Mouse (Mus musculus): ENCODE measurements around the gene Fbxl19. TPM values are rescaled to one million over a fixed set of nuclear protein-coding genes. Genes with fewer than 3 reads are reported as not detected.
"Not testable (repeated sequence)": the region's sequence is repeated elsewhere in the genome, so short reads cannot be mapped to it uniquely, and the experiment has no call there.

The Fbxl19 gene
- polyA plus RNA-seq, 1 experiment from 2014 or later: 3.2 TPM

DNA sequence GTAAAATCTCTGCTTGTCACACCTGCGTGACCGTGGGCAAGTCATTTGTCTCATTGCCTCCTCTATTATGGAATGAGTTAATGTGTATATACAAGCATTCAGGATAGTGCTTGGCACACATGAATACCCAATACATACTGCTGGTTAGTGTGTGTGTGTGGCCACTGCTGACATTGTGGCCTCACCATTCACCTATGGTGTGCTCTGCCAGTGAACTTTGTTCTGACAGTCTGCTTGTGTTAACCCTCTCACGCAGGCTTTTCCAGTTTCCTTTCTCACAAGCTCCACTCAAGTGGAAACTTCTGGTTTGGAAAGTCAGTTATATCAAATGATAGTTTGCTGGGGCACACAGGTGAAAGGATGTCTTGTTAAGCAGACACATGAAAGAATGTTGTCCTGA, 33.3 kb upstream of the Fbxl19 start:
- H3K9me3 ChIP-seq: no peaks in the 10 kb centered on the region
- H3K27ac ChIP-seq: no peak overlapping the region
- peaks cover 3% of the 10 kb centered on the region; the same call in 1 of the 2 replicates for H3K36me3 ChIP-seq
- H3K4me2 ChIP-seq (replicated peaks): no peak overlapping the region
- no peaks in the 10 kb centered on the region for H3K27me3 ChIP-seq (replicated peaks)
- peaks cover 33% of the 10 kb centered on the region for H3K4me1 ChIP-seq (replicated peaks)
- 75% methylated on average over 3 of the region's 3 CpGs for WGBS
- H3K9ac ChIP-seq: no peak overlapping the region
- ATAC-seq: no peak
- no peak overlapping the region for H3K4me3 ChIP-seq (replicated peaks)

DNA sequence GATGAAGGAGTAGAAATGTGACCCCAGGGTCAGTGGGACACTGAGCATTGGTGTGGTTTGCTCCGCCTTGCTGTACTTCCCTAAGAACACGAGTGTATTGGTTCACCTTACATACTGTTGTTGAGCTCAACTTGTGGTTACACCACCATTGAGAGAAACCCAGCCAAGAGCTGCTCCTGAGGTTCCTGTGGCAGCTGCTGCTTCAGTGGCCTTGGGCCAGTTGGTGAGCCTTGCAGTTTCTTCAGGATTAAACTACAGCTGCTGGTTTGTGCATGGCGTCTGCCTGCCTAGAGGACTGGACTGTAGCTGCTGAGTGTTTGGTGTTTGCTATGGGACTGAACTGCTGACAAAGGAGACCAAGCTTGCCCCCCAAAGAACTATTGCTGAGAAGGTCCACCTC, 32.9 kb upstream of the Fbxl19 start:
- H3K27ac ChIP-seq: peak overlapping the region; percentile 91; the same call in 1 of the 2 replicates
- H3K9ac ChIP-seq: no peak overlapping the region
- H3K27me3 ChIP-seq (replicated peaks): no peaks in the 10 kb centered on the region
- H3K4me1 ChIP-seq (replicated peaks): peaks cover 33% of the 10 kb centered on the region
- no peak for ATAC-seq
- WGBS: 63% methylated on average over 3 of the region's 3 CpGs
- no peak overlapping the region for H3K4me3 ChIP-seq (replicated peaks)
- H3K9me3 ChIP-seq: no peaks in the 10 kb centered on the region
- no peak overlapping the region for H3K4me2 ChIP-seq (replicated peaks)
- no peaks in the 10 kb centered on the region for H3K36me3 ChIP-seq

DNA sequence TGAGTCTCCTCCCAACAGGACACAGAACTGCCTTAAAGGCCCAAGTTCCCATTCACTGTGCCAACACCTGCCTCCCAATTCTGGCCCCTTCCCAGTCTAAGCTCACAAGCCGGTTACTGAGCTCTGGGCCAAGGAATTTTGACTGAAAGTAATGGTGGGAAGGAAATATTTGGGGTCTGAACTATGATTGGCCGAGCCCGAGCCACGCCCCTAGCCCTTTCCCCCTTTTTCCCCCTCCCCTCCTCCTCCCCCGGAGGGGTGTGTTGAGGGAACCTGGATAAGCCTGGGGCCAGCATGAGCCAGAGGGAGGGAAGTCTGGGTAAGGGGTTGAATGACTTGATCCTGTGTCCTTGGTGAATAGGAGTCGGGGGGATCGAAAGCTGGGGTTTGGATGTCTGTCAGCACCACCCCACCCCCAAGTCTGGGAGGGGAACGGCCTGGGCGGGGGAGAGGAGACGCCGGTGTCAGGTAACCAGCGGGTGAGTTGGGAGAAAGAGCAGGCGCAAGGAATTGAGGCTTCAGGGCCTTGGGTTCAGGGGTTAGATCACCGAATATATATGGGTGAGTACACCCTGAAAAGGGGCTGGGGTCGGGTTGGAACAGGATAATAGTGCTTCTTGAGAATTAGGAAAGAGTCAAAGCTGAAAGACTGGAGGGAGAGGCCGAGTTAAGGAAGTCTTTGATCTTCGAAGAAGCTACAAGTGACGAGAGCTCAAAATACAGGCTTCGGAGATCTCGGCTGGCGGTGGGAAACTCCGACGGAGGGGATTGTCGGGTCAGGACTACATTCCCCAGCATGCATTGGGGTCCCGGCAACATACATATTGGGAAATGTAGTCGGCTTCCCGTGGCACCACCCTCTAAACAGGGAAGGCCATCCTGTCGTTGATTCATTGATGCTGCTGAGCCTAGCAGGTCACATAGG, 31.6 kb upstream of the Fbxl19 start, which contains the start of gene Ctf1:
Ctf1 (plus strand) TSS at position 276 of the 925 bp plus-strand sequence.
- peak within 1 kb of the TSS; percentile 36 for H3K4me3 ChIP-seq (replicated peaks)
- H3K9ac ChIP-seq: peak within 1 kb of the TSS; percentile 24
- H3K4me2 ChIP-seq (replicated peaks): peak within 1 kb of the TSS; percentile 69
- no peaks in the 10 kb centered on the region for H3K36me3 ChIP-seq
- ATAC-seq: peak; percentile 53
- H3K4me1 ChIP-seq (replicated peaks): peaks cover 30% of the 10 kb centered on the region
- H3K9me3 ChIP-seq: no peaks in the 10 kb centered on the region
- peak within 1 kb of the TSS; percentile 91 for H3K27ac ChIP-seq
- no peaks in the 10 kb centered on the region for H3K27me3 ChIP-seq (replicated peaks)
- 2% methylated on average over 28 of the region's 28 CpGs for WGBS

DNA sequence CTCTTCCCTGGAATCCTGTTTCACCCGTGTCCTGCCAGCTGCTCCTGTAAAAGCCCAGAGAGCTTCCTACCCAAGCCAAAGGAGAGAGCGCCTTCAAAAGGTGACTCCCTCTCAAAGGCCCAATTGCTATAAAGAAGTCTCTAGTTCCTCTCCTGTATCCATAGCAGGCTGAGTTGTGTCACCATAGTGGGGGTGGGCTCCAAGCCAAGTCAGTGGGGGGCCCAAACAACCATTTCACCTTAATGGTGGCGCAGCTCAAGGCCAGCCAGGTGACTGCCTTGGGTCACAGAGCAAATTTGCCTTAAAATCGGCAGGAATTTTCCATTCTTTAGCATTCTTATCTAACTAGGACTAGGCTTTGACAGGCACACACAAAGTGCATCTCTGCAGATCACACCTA, 29.5 kb upstream of the Fbxl19 start:
- Histone ChIP-seq H3K4me1 (replicated peaks) (peaks cover 23% of the 10 kb centered on the region), H3K27me3 (replicated peaks) (no peaks in the 10 kb centered on the region), H3K4me2 (replicated peaks) (no peak overlapping the region), H3K36me3 (no peaks in the 10 kb centered on the region), H3K9ac (no peak overlapping the region), H3K9me3 (no peaks in the 10 kb centered on the region), H3K4me3 (replicated peaks) (no peak overlapping the region), H3K27ac (no peak overlapping the region)
- 83% methylated on average over 4 of the region's 4 CpGs for WGBS
- ATAC-seq: no peak

DNA sequence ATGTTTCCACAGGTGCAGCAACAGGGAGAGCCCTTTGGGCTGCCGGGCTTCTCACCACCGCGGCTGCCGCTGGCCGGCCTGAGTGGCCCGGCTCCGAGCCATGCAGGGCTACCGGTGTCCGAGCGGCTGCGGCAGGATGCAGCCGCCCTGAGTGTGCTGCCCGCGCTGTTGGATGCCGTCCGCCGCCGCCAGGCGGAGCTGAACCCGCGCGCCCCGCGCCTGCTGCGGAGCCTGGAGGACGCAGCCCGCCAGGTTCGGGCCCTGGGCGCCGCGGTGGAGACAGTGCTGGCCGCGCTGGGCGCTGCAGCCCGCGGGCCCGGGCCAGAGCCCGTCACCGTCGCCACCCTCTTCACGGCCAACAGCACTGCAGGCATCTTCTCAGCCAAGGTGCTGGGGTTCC, 27.4 kb upstream of the Fbxl19 start:
- H3K36me3 ChIP-seq: no peaks in the 10 kb centered on the region
- peak overlapping the region; percentile 48 for H3K9ac ChIP-seq
- peak overlapping the region; percentile 36 for H3K4me3 ChIP-seq (replicated peaks)
- H3K4me2 ChIP-seq (replicated peaks): peak overlapping the region; percentile 82
- WGBS: 3% methylated on average over 39 of the region's 41 CpGs
- ATAC-seq: peak; percentile 46; the same call in 1 of the 2 replicates
- no peak overlapping the region for H3K27ac ChIP-seq
- peaks cover 15% of the 10 kb centered on the region for H3K4me1 ChIP-seq (replicated peaks)
- no peaks in the 10 kb centered on the region for H3K9me3 ChIP-seq
- no peaks in the 10 kb centered on the region for H3K27me3 ChIP-seq (replicated peaks)

DNA sequence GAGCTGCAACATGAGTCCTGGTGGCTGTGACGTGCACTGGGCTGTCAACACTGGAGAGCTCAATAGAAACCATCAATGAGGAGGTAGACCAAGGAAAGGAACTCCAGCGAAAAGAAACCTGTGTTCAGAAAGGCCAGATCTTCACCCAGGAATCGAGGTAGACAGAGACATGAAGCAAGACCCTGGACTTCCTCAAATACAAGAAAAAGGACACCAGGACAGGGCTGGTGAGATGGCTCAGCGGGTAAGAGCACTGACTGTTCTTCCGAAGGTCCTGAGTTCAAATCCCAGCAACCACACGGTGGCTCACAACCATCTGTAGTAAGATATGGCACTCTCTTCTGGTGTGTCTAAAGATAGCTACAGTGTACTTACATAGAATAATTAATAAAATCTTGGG, 26.0 kb upstream of the Fbxl19 start:
- H3K9me3 ChIP-seq: no peaks in the 10 kb centered on the region
- no peak for ATAC-seq
- no peaks in the 10 kb centered on the region for H3K36me3 ChIP-seq
- 88% methylated on average over 6 of the region's 6 CpGs for WGBS
- no peak overlapping the region for H3K27ac ChIP-seq
- no peak overlapping the region for H3K4me2 ChIP-seq (replicated peaks)
- no peaks in the 10 kb centered on the region for H3K27me3 ChIP-seq (replicated peaks)
- no peak overlapping the region for H3K9ac ChIP-seq
- peaks cover 6% of the 10 kb centered on the region for H3K4me1 ChIP-seq (replicated peaks)
- no peak overlapping the region for H3K4me3 ChIP-seq (replicated peaks)

DNA sequence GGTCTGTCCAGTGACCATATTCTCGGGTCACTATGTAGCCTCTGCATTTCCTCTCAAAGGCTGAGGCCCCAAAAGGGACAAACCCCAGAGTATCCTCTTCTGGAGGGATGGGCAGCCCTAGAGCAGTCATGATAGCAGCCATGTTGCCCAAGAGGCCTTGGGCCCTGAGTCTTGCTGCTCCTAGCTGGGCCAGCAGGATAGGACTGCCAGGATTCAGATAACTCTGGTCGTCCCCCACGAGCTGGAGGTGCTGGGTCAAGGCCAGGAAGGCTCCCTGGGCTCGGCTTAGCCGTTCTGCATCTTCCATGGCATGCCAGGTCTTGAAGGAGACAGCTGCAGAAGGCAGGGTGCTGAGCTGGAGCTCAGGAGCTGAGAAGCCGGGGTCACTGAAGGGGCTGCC, 25.1 kb upstream of the Fbxl19 start:
- H3K4me1 ChIP-seq (replicated peaks): peaks cover 6% of the 10 kb centered on the region
- H3K4me3 ChIP-seq (replicated peaks): no peak overlapping the region
- 87% methylated on average over 6 of the region's 6 CpGs for WGBS
- no peaks in the 10 kb centered on the region for H3K9me3 ChIP-seq
- H3K4me2 ChIP-seq (replicated peaks): no peak overlapping the region
- ATAC-seq: no peak
- no peaks in the 10 kb centered on the region for H3K27me3 ChIP-seq (replicated peaks)
- no peak overlapping the region for H3K27ac ChIP-seq
- H3K36me3 ChIP-seq: no peaks in the 10 kb centered on the region
- H3K9ac ChIP-seq: no peak overlapping the region

DNA sequence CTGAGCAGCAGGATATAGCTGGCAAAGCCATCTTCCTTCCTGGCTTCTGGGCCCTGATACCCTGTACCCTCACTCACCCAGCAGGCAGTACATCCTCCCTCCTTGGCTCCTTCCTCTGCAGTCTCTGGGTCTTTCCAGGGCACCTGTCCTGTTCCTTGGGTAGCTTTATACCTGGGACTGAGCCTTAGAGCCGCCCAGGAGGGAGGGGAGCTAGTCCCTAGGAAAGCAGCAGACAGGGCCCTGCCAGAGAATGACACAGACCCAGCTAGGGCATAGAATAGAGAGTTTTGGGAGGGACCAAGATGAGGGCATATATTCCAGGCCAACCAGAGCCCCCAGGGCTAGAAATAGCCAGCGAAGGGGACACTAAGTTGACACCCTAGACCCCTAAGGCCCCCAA, 18.9 kb upstream of the Fbxl19 start:
- no peaks in the 10 kb centered on the region for H3K4me1 ChIP-seq (replicated peaks)
- no peak overlapping the region for H3K4me3 ChIP-seq (replicated peaks)
- no peaks in the 10 kb centered on the region for H3K9me3 ChIP-seq
- H3K27me3 ChIP-seq (replicated peaks): no peaks in the 10 kb centered on the region
- WGBS: 61% methylated on average over 2 of the region's 2 CpGs
- H3K36me3 ChIP-seq: no peaks in the 10 kb centered on the region
- H3K4me2 ChIP-seq (replicated peaks): no peak overlapping the region
- ATAC-seq: no peak
- no peak overlapping the region for H3K27ac ChIP-seq
- no peak overlapping the region for H3K9ac ChIP-seq

DNA sequence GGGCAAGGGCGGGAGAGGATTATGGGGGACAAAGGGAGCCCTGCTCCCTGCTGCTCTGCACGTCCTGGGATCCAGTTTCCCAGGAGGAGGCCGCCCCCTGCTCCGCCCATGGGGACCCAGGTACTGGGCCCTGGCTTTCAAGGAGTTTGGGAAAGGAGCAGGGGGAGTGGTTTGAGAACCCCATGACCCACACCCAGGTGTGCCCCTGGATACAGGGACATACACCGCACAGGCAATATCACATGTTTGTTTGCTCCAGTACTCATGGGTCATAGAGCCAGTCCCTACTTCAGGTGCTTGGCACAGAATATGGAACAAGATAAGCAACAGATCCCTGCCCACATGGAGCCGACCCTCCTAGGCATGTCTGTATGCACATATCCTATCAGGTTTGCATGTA, 18.4 kb upstream of the Fbxl19 start:
- 65% methylated on average over 6 of the region's 6 CpGs for WGBS
- H3K4me2 ChIP-seq (replicated peaks): no peak overlapping the region

DNA sequence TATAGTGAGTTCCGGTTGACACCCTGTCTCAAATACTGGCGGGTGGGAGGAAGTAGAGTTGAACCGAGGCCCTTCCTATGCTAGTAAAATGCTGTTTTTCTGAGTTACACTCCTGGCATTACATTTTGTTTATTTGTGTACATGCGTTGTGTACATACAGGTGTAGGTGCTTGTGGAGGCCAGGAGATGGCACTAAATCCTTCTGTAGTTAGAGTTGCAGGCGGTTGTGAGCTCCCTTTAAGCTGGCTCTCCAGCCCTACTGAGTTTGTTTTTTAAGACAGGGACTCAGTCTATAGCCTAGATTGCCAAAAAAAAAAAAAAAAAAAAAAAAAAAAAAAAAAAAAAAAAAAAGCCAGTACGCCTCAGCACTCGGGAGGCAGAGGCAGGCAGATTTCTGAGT, 16.4 kb upstream of the Fbxl19 start:
- no peak overlapping the region for H3K4me3 ChIP-seq (replicated peaks)
- H3K27me3 ChIP-seq (replicated peaks): no peaks in the 10 kb centered on the region
- H3K27ac ChIP-seq: no peak overlapping the region
- no peaks in the 10 kb centered on the region for H3K9me3 ChIP-seq
- ATAC-seq: no peak
- WGBS: 90% methylated on average over 7 of the region's 7 CpGs
- H3K36me3 ChIP-seq: no peaks in the 10 kb centered on the region
- H3K4me2 ChIP-seq (replicated peaks): no peak overlapping the region
- no peaks in the 10 kb centered on the region for H3K4me1 ChIP-seq (replicated peaks)
- no peak overlapping the region for H3K9ac ChIP-seq

More for the DNA sequence above, 18.4 kb upstream of the Fbxl19 start:
- Histone ChIP-seq H3K9me3 (no peaks in the 10 kb centered on the region), H3K4me3 (replicated peaks) (no peak overlapping the region), H3K27ac (no peak overlapping the region), H3K9ac (no peak overlapping the region), H3K36me3 (no peaks in the 10 kb centered on the region), H3K4me1 (replicated peaks) (no peaks in the 10 kb centered on the region), H3K27me3 (replicated peaks) (no peaks in the 10 kb centered on the region)
- no peak for ATAC-seq

DNA sequence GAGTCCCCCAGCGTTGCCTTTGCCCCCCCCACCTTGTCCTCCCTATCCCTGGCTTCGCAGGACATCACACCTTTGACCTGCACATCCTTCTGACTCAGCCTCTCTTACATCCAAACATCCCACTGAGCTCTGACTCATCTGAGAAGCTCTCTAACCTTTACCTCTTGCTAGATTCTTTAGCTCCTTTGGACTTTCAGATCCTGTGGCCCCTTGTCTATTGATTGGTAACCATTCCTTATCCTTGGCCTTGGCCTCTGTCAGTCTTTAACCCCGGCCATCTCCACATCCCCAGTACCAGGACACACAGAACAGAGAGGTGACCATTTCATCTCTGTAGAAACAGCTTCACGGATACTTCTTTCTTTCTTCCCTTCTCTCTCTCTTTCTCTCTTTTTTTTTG, 14.2 kb upstream of the Fbxl19 start:
- no peaks in the 10 kb centered on the region for H3K27me3 ChIP-seq (replicated peaks)
- WGBS: 76% methylated on average over 4 of the region's 4 CpGs

DNA sequence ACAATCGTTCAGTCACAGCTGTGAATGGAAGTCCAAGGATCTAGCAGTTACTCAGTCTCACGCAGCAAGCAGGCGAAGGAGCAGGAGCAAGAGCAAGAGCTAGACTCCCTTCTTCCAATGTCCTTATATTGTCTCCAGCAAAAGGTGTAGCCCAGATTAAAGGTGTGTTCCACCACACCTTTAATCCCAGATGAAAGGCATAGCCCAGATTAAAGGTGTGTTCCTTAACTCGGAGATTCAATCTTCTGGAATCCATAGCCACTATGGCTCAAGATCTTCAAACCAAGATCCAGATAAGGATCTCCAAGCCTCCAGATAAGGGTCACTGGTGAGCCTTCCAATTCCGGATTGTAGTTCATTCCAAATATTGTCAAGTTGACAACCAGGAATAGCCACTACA, 12.3 kb upstream of the Fbxl19 start, which contains the start of gene Ctf2:
Ctf2 (minus strand) TSS at position 101 of the 400 bp plus-strand sequence.
- ATAC-seq; H3K27me3 ChIP-seq (replicated peaks); H3K27ac ChIP-seq; H3K9me3 ChIP-seq; H3K4me3 ChIP-seq (replicated peaks); H3K4me1 ChIP-seq (replicated peaks); H3K36me3 ChIP-seq; H3K9ac ChIP-seq; H3K4me2 ChIP-seq (replicated peaks): not testable (repeated sequence)
- 86% methylated on average over 1 of the region's 5 CpGs for WGBS

More for the DNA sequence above, 14.2 kb upstream of the Fbxl19 start:
- no peak overlapping the region for H3K4me2 ChIP-seq (replicated peaks)
- H3K9me3 ChIP-seq: no peaks in the 10 kb centered on the region
- no peak overlapping the region for H3K27ac ChIP-seq
- ATAC-seq: no peak
- no peak overlapping the region for H3K4me3 ChIP-seq (replicated peaks)
- H3K9ac ChIP-seq: no peak overlapping the region
- no peaks in the 10 kb centered on the region for H3K36me3 ChIP-seq
- no peaks in the 10 kb centered on the region for H3K4me1 ChIP-seq (replicated peaks)

DNA sequence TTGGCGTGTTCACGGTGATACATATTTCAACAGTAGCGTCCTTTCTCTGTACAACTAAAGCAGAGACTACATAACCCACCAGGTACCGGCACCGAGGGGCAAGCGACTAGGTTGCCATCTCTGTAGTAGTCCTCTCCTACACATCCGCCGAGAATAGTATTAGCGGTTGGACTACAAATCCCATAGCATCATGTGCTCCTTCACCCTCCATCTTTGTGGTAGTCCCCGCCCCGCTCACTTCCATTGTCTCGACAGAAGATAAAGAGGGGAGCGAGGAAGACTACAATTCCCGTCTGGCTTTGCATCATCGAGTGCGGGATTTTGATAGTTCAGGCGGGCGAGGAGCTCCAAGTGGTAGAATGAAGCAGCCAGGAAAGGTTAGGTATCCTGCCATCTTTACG, 908 bp downstream of the Fbxl19 start:
- peak overlapping the region; percentile 90 for H3K27ac ChIP-seq
- peak overlapping the region; percentile 88 for H3K4me3 ChIP-seq (replicated peaks)
- H3K27me3 ChIP-seq (replicated peaks): no peaks in the 10 kb centered on the region
- WGBS: 0% methylated on average over 19 of the region's 19 CpGs
- H3K9ac ChIP-seq: peak overlapping the region; percentile 75
- H3K36me3 ChIP-seq: peaks cover 18% of the 10 kb centered on the region
- peak overlapping the region; percentile 86 for H3K4me2 ChIP-seq (replicated peaks)
- no peaks in the 10 kb centered on the region for H3K9me3 ChIP-seq
- H3K4me1 ChIP-seq (replicated peaks): peaks cover 19% of the 10 kb centered on the region
- peak; percentile 88 for ATAC-seq

Measured in intestine, embryonic 15.5 days (tissue).